Mouse (Mus musculus): ENCODE data around the gene Chd3. TPM values are rescaled to one million over a fixed set of nuclear protein-coding genes. Genes with fewer than 3 reads are reported as not detected.

The Chd3 gene
- polyA plus RNA-seq, 1 experiment from 2014 or later, result 53.0 TPM

DNA sequence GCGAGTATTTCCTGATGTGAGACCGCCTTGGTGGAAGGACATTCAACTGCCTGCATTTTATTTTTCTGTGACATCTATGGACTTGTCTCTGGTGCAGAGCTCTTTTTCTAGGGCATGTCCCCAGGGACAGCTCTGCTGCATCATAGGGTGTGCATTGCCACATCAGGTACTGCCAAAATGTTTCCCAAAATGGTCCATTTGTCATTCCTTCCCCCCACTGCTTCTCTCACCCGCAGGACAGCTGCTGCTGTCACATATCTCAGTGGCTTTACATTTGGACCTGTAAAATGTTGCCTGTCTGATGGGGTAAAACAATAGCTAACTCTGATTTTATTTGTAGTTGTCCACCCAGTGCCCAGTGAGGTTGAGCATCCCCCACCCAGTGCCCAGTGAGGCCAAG is 73.9 kb downstream of the Chd3 start:
- H3K9ac ChIP-seq (ENCODE audit: low read length), result no peak overlapping the region

More for the DNA sequence above, 73.9 kb downstream of the Chd3 start:
- DNase-seq (ENCODE audit: low spot score) (no peak), ATAC-seq (replicated peaks; ENCODE audit: low FRiP score) (no peak)
- H3K9me3 ChIP-seq (ENCODE audit: control insufficient read depth, low read length), result no peaks in the 10 kb centered on the region
- H3K4me2 ChIP-seq (ENCODE audit: low read depth, low read length, severe bottlenecking), result no peak overlapping the region
- no peaks in the 10 kb centered on the region for H3K36me3 ChIP-seq (ENCODE audit: control insufficient read depth, insufficient read depth, low read length)
- H3K27ac ChIP-seq (ENCODE audit: low read depth, low read length), result no peak overlapping the region
- no peak overlapping the region for H3K4me3 ChIP-seq (ENCODE audit: low read depth, low read length)
- no peaks in the 10 kb centered on the region for H3K4me1 ChIP-seq (replicated peaks; ENCODE audit: control insufficient read depth, insufficient read depth, low read length)
- WGBS, result 96% methylated on average over 3 of the region's 3 CpGs
- H3K27me3 ChIP-seq (ENCODE audit: control insufficient read depth, insufficient read depth, low read length), result no peaks in the 10 kb centered on the region

Other genes with a start within 250 kb of the Chd3 start
- 0.11 and 0.24 TPM in 2 replicates for gene Hes7, start 249.0 kb downstream of the Chd3 start, polyA plus RNA-seq (2014; fragmentation: Nextera tagmentation; extraction: Ambion mirVana)
- 0.39 TPM in 1 of 2 replicates, not detected in the other for gene 9130213A22Rik, start 246.8 kb downstream of the Chd3 start, polyA plus RNA-seq (2014; fragmentation: Nextera tagmentation; extraction: Ambion mirVana)
- gene Aloxe3, start 243.5 kb downstream of the Chd3 start, polyA plus RNA-seq (2014; fragmentation: Nextera tagmentation; extraction: Ambion mirVana), result not detected in 2 replicates
- 0.08 TPM in 1 of 2 replicates, not detected in the other for gene Alox12b, start 212.4 kb downstream of the Chd3 start, polyA plus RNA-seq (2014; fragmentation: Nextera tagmentation; extraction: Ambion mirVana)
- 0.08 and 0.11 TPM in 2 replicates for gene Alox8, start 171.6 kb downstream of the Chd3 start, polyA plus RNA-seq (2014; fragmentation: Nextera tagmentation; extraction: Ambion mirVana)
- gene Gucy2e, start 132.4 kb downstream of the Chd3 start, polyA plus RNA-seq (2014; fragmentation: Nextera tagmentation; extraction: Ambion mirVana), result 0.05 and 0.07 TPM in 2 replicates
- gene Cntrob, start 45.6 kb downstream of the Chd3 start, polyA plus RNA-seq (2014; fragmentation: Nextera tagmentation; extraction: Ambion mirVana), result 31.7 and 32.1 TPM in 2 replicates
- gene Trappc1, start 45.4 kb downstream of the Chd3 start, polyA plus RNA-seq (2014; fragmentation: Nextera tagmentation; extraction: Ambion mirVana), result 188 and 196 TPM in 2 replicates
- 3.5 and 3.7 TPM in 2 replicates for gene Kcnab3, start 43.1 kb downstream of the Chd3 start, polyA plus RNA-seq (2014; fragmentation: Nextera tagmentation; extraction: Ambion mirVana)
- gene Rnf227, start 28.9 kb downstream of the Chd3 start, polyA plus RNA-seq (2014; fragmentation: Nextera tagmentation; extraction: Ambion mirVana), result 25.7 and 30.1 TPM in 2 replicates
- 105 and 109 TPM in 2 replicates for gene Naa38, start 26.1 kb upstream of the Chd3 start, polyA plus RNA-seq (2014; fragmentation: Nextera tagmentation; extraction: Ambion mirVana)
- 43.7 and 44.4 TPM in 2 replicates for gene Cyb5d1, start 26.2 kb upstream of the Chd3 start, polyA plus RNA-seq (2014; fragmentation: Nextera tagmentation; extraction: Ambion mirVana)
- 15.6 and 18.5 TPM in 2 replicates for gene Tmem88, start 28.8 kb upstream of the Chd3 start, polyA plus RNA-seq (2014; fragmentation: Nextera tagmentation; extraction: Ambion mirVana)
- gene Kdm6b, start 44.3 kb upstream of the Chd3 start, polyA plus RNA-seq (2014; fragmentation: Nextera tagmentation; extraction: Ambion mirVana), result 40.9 and 41.0 TPM in 2 replicates
- 2.1 and 2.6 TPM in 2 replicates for gene Dnah2, start 179.7 kb upstream of the Chd3 start, polyA plus RNA-seq (2014; fragmentation: Nextera tagmentation; extraction: Ambion mirVana)
- 13.1 and 14.9 TPM in 2 replicates for gene Efnb3, start 190.8 kb upstream of the Chd3 start, polyA plus RNA-seq (2014; fragmentation: Nextera tagmentation; extraction: Ambion mirVana)
- 39.3 and 44.1 TPM in 2 replicates for gene Wrap53, start 210.8 kb upstream of the Chd3 start, polyA plus RNA-seq (2014; fragmentation: Nextera tagmentation; extraction: Ambion mirVana)
- gene Trp53, start 211.0 kb upstream of the Chd3 start, polyA plus RNA-seq (2014; fragmentation: Nextera tagmentation; extraction: Ambion mirVana), result 168 and 175 TPM in 2 replicates
- gene Atp1b2, start 236.5 kb upstream of the Chd3 start, polyA plus RNA-seq (2014; fragmentation: Nextera tagmentation; extraction: Ambion mirVana), result 9.3 and 12.6 TPM in 2 replicates
- not detected in 2 replicates for gene Shbg, start 248.5 kb upstream of the Chd3 start, polyA plus RNA-seq (2014; fragmentation: Nextera tagmentation; extraction: Ambion mirVana)